Comparison of ENCODE assay signal across 8 mouse cellular contexts in the genomic region with DNA sequence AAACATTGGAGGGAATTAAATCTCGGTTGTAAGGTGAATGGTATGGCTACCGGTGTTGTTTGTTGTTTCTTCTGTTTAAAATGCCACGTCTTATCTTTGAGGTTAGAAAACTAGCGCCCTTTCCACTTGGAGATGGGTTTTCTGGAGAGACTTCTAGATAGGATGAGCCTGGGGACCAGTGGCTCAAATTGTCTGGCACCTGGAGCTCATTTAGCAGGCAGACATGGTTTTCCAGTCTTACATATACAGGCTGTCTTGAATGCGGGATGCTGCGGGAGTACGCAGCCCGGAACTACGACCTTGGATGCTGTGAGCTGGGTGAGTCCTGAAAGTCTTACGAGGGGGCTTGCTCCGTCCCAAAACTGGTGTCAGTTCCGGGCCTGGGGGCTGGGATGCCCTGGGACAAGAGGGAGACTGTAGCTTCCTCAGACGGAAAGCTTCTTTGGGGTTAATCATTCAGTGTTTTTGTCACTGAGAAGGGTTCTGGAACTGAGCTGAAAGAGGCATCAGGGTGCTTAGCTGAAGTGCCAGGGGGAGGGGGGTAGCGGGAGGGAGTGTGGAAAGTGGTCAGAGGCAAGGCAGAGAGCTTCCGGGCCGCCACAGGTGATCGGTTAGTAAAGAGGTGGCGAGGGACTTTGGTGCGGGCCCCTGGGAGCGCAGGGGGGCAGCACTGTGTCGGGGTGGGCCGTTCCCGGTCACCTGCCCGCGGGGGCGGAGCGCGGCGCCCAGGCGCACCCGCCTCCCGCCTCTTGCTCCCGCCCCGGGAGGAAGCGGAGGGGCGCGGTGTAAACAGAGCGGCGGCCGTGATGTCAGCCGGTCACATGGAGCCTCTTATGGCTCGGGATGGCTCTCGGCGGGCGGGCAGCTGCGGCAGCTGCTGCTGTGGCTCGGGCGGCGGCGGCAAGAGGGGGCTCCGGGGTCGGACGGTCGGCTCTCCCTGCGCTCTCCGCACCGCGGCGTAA.
DNase-seq lines count a peak whose midpoint lies in the region; ATAC-seq and TF ChIP-seq lines count a peak whose summit lies in the region.

No protein-coding gene starts in this region.

- no peaks in the 10 kb centered on the region for H3K27me3 ChIP-seq in hindbrain, postnatal 0 days (ENCODE audit: insufficient read depth, low read length)

- peak overlapping the region; percentile 65 for H3K9ac ChIP-seq in hindbrain, postnatal 0 days (replicated peaks; ENCODE audit: low read length)

- no peaks in the 10 kb centered on the region for H3K9me3 ChIP-seq in hindbrain, postnatal 0 days (ENCODE audit: low read length)

- no peak for TF ChIP-seq CTCF in hindbrain, postnatal 0 days (IDR thresholded peaks at IDR 0.05; ENCODE audit: low read depth)

- H3K4me1 ChIP-seq in hindbrain, postnatal 0 days (ENCODE audit: insufficient read depth, low read length): peaks cover 10% of the 10 kb centered on the region

- ATAC-seq in hindbrain, postnatal 0 days: peak; percentile 96

- peak overlapping the region; percentile 64; the same call in 1 of the 2 replicates for H3K27ac ChIP-seq in hindbrain, postnatal 0 days
- no peak overlapping the region for H3K27ac ChIP-seq in macrophage

- H3K4me3 ChIP-seq in hindbrain, postnatal 0 days (ENCODE audit: low read length): peak overlapping the region; percentile 81
- H3K4me3 ChIP-seq in macrophage (ENCODE audit: inconsistent target): peak overlapping the region; percentile 40

- peak overlapping the region; percentile 96 for H3K4me2 ChIP-seq in hindbrain, postnatal 0 days (ENCODE audit: low read depth, low read length)

- H3K79me2 ChIP-seq in macrophage (ENCODE audit: inconsistent target): peaks cover 16% of the 10 kb centered on the region; the same call in 1 of the 2 replicates

- 2% methylated on average over 46 of the region's 59 CpGs for WGBS in hindbrain, postnatal 0 days
- 4% methylated on average over 59 of the region's 59 CpGs for WGBS in macrophage (ENCODE audit: missing documents)

- H3K36me3 ChIP-seq in hindbrain, postnatal 0 days (ENCODE audit: insufficient read depth, low read length): no peaks in the 10 kb centered on the region
- H3K36me3 ChIP-seq in macrophage (ENCODE audit: inconsistent target): no peaks in the 10 kb centered on the region

- DNase-seq in R1 (ENCODE audit: low read depth, low spot score): peak; percentile 78
- peak; percentile 81 to 89 for DNase-seq in cerebellum, postnatal 36 days
- peak; percentile 84 to 90 for DNase-seq in gastrocnemius, adult 8-10 months (ENCODE audit: low spot score in 2 of 2)
- DNase-seq in hindbrain, postnatal 0 days (ENCODE audit: low spot score): peak; percentile 90
- peak; percentile 56 to 80 for DNase-seq in left cerebral cortex, adult 8-10 months (ENCODE audit: low spot score in 2 of 2)
- peak; percentile 73 for DNase-seq in retina, postnatal 7 days (ENCODE audit: low read depth, low spot score)
- DNase-seq in thymus, postnatal 4 days: peak; percentile 87
